Mouse (Mus musculus) intestine, postnatal 0 days (tissue): Measurements from ENCODE around the gene Zbtb22. TPM values are rescaled to one million over a fixed set of nuclear protein-coding genes. Genes with fewer than 3 reads are reported as not detected.

ENCODE experiments used
- ATAC-seq: fragments of 200-750 bp; cut with Nextera tagmentation; 2 replicates; pipeline ENCODE4 v1.8.0; 2017; ENCODE audit warnings: mild to moderate bottlenecking, moderate TSS enrichment, moderate library complexity
- H3K27ac ChIP-seq: fragments of 300-500 bp; sonication (generic); 2 replicates; pipeline ENCODE4 v1.5.1; 2014; ENCODE audit warnings: mild to moderate bottlenecking, low read depth, low read length, moderate library complexity
- H3K27me3 ChIP-seq: fragments of 300-500 bp; sonication (generic); replicated peaks from 2 replicates; pipeline ENCODE4 v1.6.1; 2014; ENCODE audit warnings: low read length, mixed read lengths; ENCODE audit not compliant: control insufficient read depth, insufficient read depth
- H3K36me3 ChIP-seq: fragments of 300-500 bp; sonication (generic); 2 replicates; pipeline ENCODE4 v1.6.1; 2014; ENCODE audit warnings: mild to moderate bottlenecking, moderate library complexity; ENCODE audit not compliant: control insufficient read depth, insufficient read depth
- H3K4me1 ChIP-seq: fragments of 300-500 bp; sonication (generic); replicated peaks from 2 replicates; pipeline ENCODE4 v1.6.1; 2014; ENCODE audit warnings: antibody characterized with exemption, low read length, mixed read lengths; ENCODE audit not compliant: control insufficient read depth, insufficient read depth
- H3K4me2 ChIP-seq: fragments of 300-500 bp; sonication (generic); replicated peaks from 2 replicates; pipeline ENCODE4 v1.6.1; 2014; ENCODE audit warnings: low read depth, mild to moderate bottlenecking, moderate library complexity
- H3K4me3 ChIP-seq: fragments of 300-500 bp; sonication (generic); 2 replicates; pipeline ENCODE4 v1.5.1; 2014; ENCODE audit warnings: low read depth, low read length
- H3K9ac ChIP-seq: fragments of 300-500 bp; sonication (generic); 2 replicates; pipeline ENCODE4 v1.6.1; 2014; ENCODE audit warnings: mild to moderate bottlenecking, low read depth, low read length
- H3K9me3 ChIP-seq: fragments of 300-500 bp; sonication (generic); 2 replicates; pipeline ENCODE4 v1.6.1; 2016; ENCODE audit warnings: mixed run types; ENCODE audit not compliant: control insufficient read depth
- CTCF ChIP-seq: sonication (generic); IDR thresholded peaks from 2 replicates; pipeline ENCODE4 v1.5.1; 2016; ENCODE audit warnings: low read depth, mild to moderate bottlenecking, control low read depth, antibody characterized with exemption, moderate library complexity
- WGBS: fragments of 180-500 bp; shearing (Covaris S2); extraction: QIAGEN DNeasy Blood & Tissue Kit; methylation state at CpG from one replicate; pipeline ENCODE4 v1.1.7; 2014; 5-methylcytosine and 5-hydroxymethylcytosine counted together
- polyA plus RNA-seq: library from polyadenylated mRNA; unstranded; fragments of >200 nt; fragmentation: Nextera tagmentation; extraction: Ambion mirVana; gene quantifications from 2 replicates; pipeline ENCODE4 v1.2.1, GENCODE M21; 2015

Gene Zbtb22
- polyA plus RNA-seq, 1 experiment from 2014 or later = 11.1 TPM

DNA sequence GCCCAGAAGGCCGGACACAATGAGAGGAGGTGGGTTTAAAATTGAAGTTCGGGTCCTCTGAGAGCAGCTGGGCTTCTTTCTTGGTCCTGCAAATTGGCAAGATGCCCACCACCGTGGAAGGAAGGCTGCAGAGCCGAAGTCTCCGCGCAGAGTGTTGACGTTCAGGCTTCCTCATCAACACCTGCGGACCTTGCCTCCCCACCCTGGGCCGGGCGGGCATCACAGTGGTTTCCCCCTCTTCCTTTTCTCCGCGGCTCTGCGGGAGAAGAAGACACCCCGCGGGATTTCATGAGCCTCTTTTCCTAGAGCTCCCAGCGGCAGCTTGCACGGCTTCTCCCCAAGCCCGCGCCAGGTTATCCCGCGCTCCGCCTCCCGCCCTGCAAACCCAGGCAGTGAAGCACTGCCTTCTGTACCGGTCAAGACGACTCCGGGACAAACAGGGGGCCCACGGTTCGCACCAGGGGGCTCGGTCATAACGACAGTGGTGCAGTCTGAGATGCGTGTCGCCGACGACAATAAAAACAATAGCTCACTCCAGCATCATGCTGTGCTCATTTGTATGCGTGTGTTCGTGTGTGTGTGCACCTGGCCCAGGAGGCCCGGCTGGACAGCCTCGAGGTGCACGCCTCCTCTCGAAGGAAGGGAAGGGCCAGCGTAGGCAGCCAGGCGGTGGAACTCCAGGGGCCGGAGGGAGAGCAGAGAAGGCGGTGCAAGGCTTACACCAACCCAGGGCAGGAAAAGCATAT, 7.2 kb upstream of the Zbtb22 start:
- H3K27ac ChIP-seq = peak overlapping the region; percentile 92
- under 1% methylated on average over 44 of the region's 44 CpGs for WGBS
- H3K27me3 ChIP-seq = no peaks in the 10 kb centered on the region
- H3K4me3 ChIP-seq = peak overlapping the region; percentile 60
- peak; percentile 67 for ATAC-seq
- H3K4me2 ChIP-seq = peak overlapping the region; percentile 90
- 0 out of 2 replicates have a peak, but pooled peaks cover 4% of the 10 kb centered on the region for H3K4me1 ChIP-seq
- no peak for TF ChIP-seq CTCF
- H3K36me3 ChIP-seq = peaks cover 25% of the 10 kb centered on the region
- H3K9ac ChIP-seq = peak overlapping the region; percentile 49
- no peaks in the 10 kb centered on the region for H3K9me3 ChIP-seq

- Histone ChIP-seq H3K36me3 (peaks cover 33% of the 10 kb centered on the region), H3K27ac (peak within 1 kb of the TSS; percentile 92), H3K4me1 (0 out of 2 replicates have a peak, but pooled peaks cover 4% of the 10 kb centered on the region), H3K4me2 (peak within 1 kb of the TSS; percentile 90), H3K4me3 (peak within 1 kb of the TSS; percentile 60), H3K9ac (peak within 1 kb of the TSS; percentile 72), H3K9me3 (no peaks in the 10 kb centered on the region), H3K27me3 (no peaks in the 10 kb centered on the region)
- TF ChIP-seq CTCF = no peak
- ATAC-seq = peak; percentile 96
- under 1% methylated on average over 68 of the region's 68 CpGs for WGBS
Observed at GRCm38 (mm10) chr17:33909077-33909868, 6.4 kb upstream of the Zbtb22 start, which contains the start of gene Daxx. Daxx (plus strand) TSS chr17:33909414.

DNA sequence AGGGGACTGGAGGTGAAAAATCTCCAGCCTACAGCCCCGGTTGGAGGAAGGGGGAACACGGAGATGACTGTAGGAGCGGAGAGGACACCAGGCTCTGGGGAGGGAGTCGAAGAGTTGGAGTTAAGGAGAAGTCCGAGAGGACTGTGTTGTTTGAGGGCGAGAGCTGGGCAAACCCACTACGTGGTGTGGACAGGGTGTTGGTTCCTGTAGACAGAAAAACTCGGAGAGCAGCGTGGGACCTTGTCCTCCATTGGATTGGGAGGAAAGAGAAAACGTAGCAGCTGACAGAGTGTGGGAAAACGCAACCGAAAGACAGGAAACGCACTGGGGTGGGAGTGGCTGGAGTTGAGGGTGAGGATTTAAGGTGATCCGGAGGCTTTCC, 5.8 kb upstream of the Zbtb22 start:
- H3K9me3 ChIP-seq = no peaks in the 10 kb centered on the region
- no peaks in the 10 kb centered on the region for H3K27me3 ChIP-seq
- ATAC-seq = peak; percentile 4
- H3K4me2 ChIP-seq = peak overlapping the region; percentile 90
- peaks cover 39% of the 10 kb centered on the region for H3K36me3 ChIP-seq
- no peak for TF ChIP-seq CTCF
- H3K27ac ChIP-seq = peak overlapping the region; percentile 92
- H3K4me1 ChIP-seq = 0 out of 2 replicates have a peak, but pooled peaks cover 4% of the 10 kb centered on the region
- H3K4me3 ChIP-seq = peak overlapping the region; percentile 60
- peak overlapping the region; percentile 72 for H3K9ac ChIP-seq
- WGBS = under 1% methylated on average over 14 of the region's 14 CpGs

DNA sequence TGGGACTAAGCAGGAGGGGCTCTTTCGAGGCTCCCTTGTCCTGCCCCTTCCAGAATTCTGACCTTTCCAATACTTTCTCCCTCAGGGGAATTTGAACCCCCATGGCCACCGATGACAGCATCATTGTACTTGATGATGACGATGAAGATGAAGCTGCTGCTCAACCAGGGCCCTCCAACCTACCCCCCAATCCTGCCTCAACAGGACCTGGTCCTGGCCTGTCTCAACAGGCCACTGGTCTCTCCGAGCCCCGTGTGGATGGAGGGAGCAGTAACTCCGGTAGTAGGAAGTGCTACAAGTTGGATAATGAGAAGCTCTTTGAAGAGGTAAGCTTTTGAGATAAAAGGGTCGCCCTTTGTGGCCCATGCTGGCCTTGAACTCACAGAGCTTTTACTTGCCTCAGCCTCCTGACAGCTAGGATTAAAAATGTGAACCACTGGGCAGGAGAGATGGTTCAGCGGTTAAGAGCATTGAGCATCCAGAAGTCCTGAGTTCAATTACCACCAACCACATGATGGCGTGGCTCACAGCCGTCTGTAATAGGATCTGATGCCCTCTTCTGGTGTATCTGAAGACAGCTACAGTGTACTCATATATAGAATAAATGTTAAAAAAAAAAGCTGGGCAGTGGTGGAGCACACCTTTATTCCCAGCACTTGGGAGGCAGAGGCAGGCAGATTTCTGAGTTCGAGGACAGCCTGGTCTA, 5.2 kb upstream of the Zbtb22 start:
- TF ChIP-seq CTCF = peak; percentile 54
- Histone ChIP-seq H3K4me3 (peak overlapping the region; percentile 60), H3K27me3 (no peaks in the 10 kb centered on the region), H3K36me3 (peaks cover 42% of the 10 kb centered on the region), H3K9ac (peak overlapping the region; percentile 72; the same call in 1 of the 2 replicates), H3K27ac (peak overlapping the region; percentile 92), H3K9me3 (no peaks in the 10 kb centered on the region), H3K4me1 (0 out of 2 replicates have a peak, but pooled peaks cover 4% of the 10 kb centered on the region), H3K4me2 (peak overlapping the region; percentile 90)
- 43% methylated on average over 11 of the region's 11 CpGs for WGBS
- no peak for ATAC-seq

DNA sequence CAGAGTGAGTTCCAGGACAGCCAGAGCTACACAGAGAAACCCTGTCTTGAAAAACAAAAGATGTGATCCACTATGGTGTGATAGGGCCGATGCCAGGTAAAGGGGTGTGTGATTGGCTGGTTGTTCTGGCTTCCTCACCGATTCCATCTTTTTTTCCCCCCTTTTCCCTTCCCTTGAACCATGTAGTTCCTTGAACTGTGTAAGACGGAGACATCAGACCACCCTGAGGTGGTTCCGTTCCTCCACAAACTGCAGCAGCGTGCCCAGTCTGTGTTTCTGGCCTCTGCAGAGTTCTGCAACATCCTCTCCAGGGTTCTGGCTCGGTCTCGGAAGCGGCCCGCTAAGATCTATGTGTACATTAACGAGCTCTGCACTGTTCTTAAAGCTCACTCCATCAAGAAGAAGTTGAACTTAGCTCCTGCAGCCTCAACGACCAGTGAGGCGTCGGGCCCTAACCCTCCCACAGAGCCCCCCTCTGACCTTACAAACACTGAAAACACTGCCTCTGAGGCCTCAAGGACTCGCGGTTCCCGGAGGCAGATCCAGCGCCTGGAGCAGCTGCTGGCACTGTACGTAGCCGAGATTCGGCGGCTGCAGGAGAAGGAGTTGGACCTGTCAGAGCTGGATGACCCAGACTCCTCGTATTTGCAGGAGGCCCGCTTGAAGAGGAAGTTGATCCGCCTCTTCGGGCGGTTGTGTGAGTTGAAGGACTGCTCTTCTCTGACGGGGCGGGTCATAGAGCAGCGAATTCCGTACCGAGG, 4.5 kb upstream of the Zbtb22 start:
- no peak overlapping the region for H3K4me2 ChIP-seq
- no peaks in the 10 kb centered on the region for H3K9me3 ChIP-seq
- no peak for TF ChIP-seq CTCF
- 0 out of 2 replicates have a peak, but pooled peaks cover 4% of the 10 kb centered on the region for H3K4me1 ChIP-seq
- H3K4me3 ChIP-seq = no peak overlapping the region
- ATAC-seq = no peak
- WGBS = 92% methylated on average over 31 of the region's 31 CpGs
- H3K27me3 ChIP-seq = no peaks in the 10 kb centered on the region
- no peak overlapping the region for H3K9ac ChIP-seq
- peaks cover 42% of the 10 kb centered on the region for H3K36me3 ChIP-seq
- no peak overlapping the region for H3K27ac ChIP-seq
